Mouse (Mus musculus) heart, embryonic 16.5 days (tissue): ENCODE results near the gene Casp2. TPM values are rescaled to one million over a fixed set of nuclear protein-coding genes. Genes with fewer than 3 reads are reported as not detected.

Experiments
- ATAC-seq: fragments of 200-750 bp; cut with Nextera tagmentation; replicated peaks from 2 replicates; pipeline ENCODE4 v1.8.0; 2017; ENCODE audit warnings: moderate number of reproducible peaks; ENCODE audit not compliant: insufficient read depth, low FRiP score; ENCODE audit errors: extremely low read depth
- H3K27ac ChIP-seq: fragments of 300-500 bp; sonication (generic); 2 replicates; pipeline ENCODE4 v1.5.1; 2014; ENCODE audit warnings: mild to moderate bottlenecking, low read length, control low read depth, moderate library complexity
- H3K27me3 ChIP-seq: fragments of 300-500 bp; sonication (generic); 2 replicates; pipeline ENCODE4 v1.6.1; 2014; ENCODE audit warnings: low read length, mixed read lengths; ENCODE audit not compliant: control insufficient read depth, insufficient read depth
- H3K36me3 ChIP-seq: fragments of 300-500 bp; sonication (generic); 2 replicates; pipeline ENCODE4 v1.6.1; 2014; ENCODE audit not compliant: control insufficient read depth, insufficient read depth
- H3K4me1 ChIP-seq: fragments of 300-500 bp; sonication (generic); 2 replicates; pipeline ENCODE4 v1.6.1; 2014; ENCODE audit warnings: low read length, mixed read lengths; ENCODE audit not compliant: control insufficient read depth, insufficient read depth
- H3K4me2 ChIP-seq: fragments of 300-500 bp; sonication (generic); 2 replicates; pipeline ENCODE4 v1.6.1; 2014; ENCODE audit warnings: low read depth, mild to moderate bottlenecking, control low read depth, low read length
- H3K4me3 ChIP-seq: fragments of 300-500 bp; sonication (generic); 2 replicates; pipeline ENCODE4 v1.5.1; 2014; ENCODE audit warnings: mild to moderate bottlenecking, control low read depth, low read length
- H3K9ac ChIP-seq: fragments of 300-500 bp; sonication (generic); 2 replicates; pipeline ENCODE4 v1.6.1; 2014; ENCODE audit warnings: low read length, control low read depth
- H3K9me3 ChIP-seq: fragments of 300-500 bp; sonication (generic); replicated peaks from 2 replicates; pipeline ENCODE4 v1.6.1; 2016; ENCODE audit warnings: low read length; ENCODE audit not compliant: control insufficient read depth
- WGBS: fragments of 180-500 bp; shearing (Covaris S2); extraction: QIAGEN DNeasy Blood & Tissue Kit; methylation state at CpG from one replicate; pipeline ENCODE4 v1.1.7; 2014; 5-methylcytosine and 5-hydroxymethylcytosine counted together
- polyA plus RNA-seq: library from polyadenylated mRNA; unstranded; fragments of >200 nt; fragmentation: Nextera tagmentation; extraction: Ambion mirVana; gene quantifications from 2 replicates; pipeline ENCODE4 v1.2.1, GENCODE M21; 2015

The Casp2 gene
- polyA plus RNA-seq, 1 experiment from 2014 or later = 38.7 TPM

GRCm38 (mm10) chr6:42261524-42262170, 3.1 kb upstream of the Casp2 start, which contains the start of gene Tmem139:
Gene Tmem139, plus strand, starts transcription at chr6:42261970.
- Histone ChIP-seq H3K27me3 (no peaks in the 10 kb centered on the region), H3K9me3 (no peaks in the 10 kb centered on the region), H3K27ac (no peak within 1 kb of the TSS), H3K4me2 (peak within 1 kb of the TSS; percentile 46), H3K4me3 (peak within 1 kb of the TSS; percentile 21), H3K36me3 (no peaks in the 10 kb centered on the region), H3K9ac (peak within 1 kb of the TSS; percentile 55; the same call in 1 of the 2 replicates), H3K4me1 (peaks cover 5% of the 10 kb centered on the region; the same call in 1 of the 2 replicates)
- 19% methylated on average over 20 of the region's 20 CpGs for WGBS
- no peak for ATAC-seq

- Histone ChIP-seq H3K4me2 (peak overlapping the region; percentile 82), H3K36me3 (peaks cover 29% of the 10 kb centered on the region), H3K27ac (peak overlapping the region; percentile 90), H3K9ac (peak overlapping the region; percentile 94), H3K9me3 (no peaks in the 10 kb centered on the region), H3K4me3 (peak overlapping the region; percentile 82), H3K4me1 (peaks cover 10% of the 10 kb centered on the region; the same call in 1 of the 2 replicates), H3K27me3 (no peaks in the 10 kb centered on the region)
- ATAC-seq = no peak
- under 1% methylated on average over 21 of the region's 21 CpGs for WGBS
These were observed 876 bp downstream of the Casp2 start for GRCm38 (mm10) chr6:42265391-42266330.

- Histone ChIP-seq H3K9ac (no peak overlapping the region), H3K27ac (no peak overlapping the region), H3K36me3 (peaks cover 59% of the 10 kb centered on the region), H3K4me3 (no peak overlapping the region), H3K27me3 (no peaks in the 10 kb centered on the region), H3K4me2 (no peak overlapping the region), H3K4me1 (peaks cover 10% of the 10 kb centered on the region; the same call in 1 of the 2 replicates), H3K9me3 (no peaks in the 10 kb centered on the region)
- peak; percentile 64 for ATAC-seq
These were observed 6.0 kb downstream of the Casp2 start for GRCm38 (mm10) chr6:42270817-42271216.

GRCm38 (mm10) chr6:42276151-42276550, 11.4 kb downstream of the Casp2 start:
- Histone ChIP-seq H3K9me3 (no peaks in the 10 kb centered on the region), H3K4me3 (no peak overlapping the region), H3K4me2 (no peak overlapping the region), H3K36me3 (peaks cover 74% of the 10 kb centered on the region), H3K4me1 (peaks cover 2% of the 10 kb centered on the region; the same call in 1 of the 2 replicates), H3K9ac (no peak overlapping the region), H3K27me3 (no peaks in the 10 kb centered on the region), H3K27ac (no peak overlapping the region)
- 54% methylated on average over 2 of the region's 2 CpGs for WGBS
- no peak for ATAC-seq

GRCm38 (mm10) chr6:42282865-42283528, 18.2 kb downstream of the Casp2 start:
- WGBS = 53% methylated on average over 5 of the region's 5 CpGs
- ATAC-seq = no peak; the same call in 1 of the 2 replicates
- Histone ChIP-seq H3K9me3 (no peaks in the 10 kb centered on the region), H3K4me3 (no peak overlapping the region), H3K27ac (peak overlapping the region; percentile 45), H3K36me3 (peaks cover 37% of the 10 kb centered on the region), H3K9ac (no peak overlapping the region), H3K4me2 (no peak overlapping the region), H3K27me3 (no peaks in the 10 kb centered on the region), H3K4me1 (peaks cover 11% of the 10 kb centered on the region)

GRCm38 (mm10) chr6:42286448-42286847, 21.7 kb downstream of the Casp2 start, which contains the start of gene Clcn1:
Gene Clcn1, plus strand, starts transcription at chr6:42286685.
- H3K4me2 ChIP-seq = no peak within 1 kb of the TSS
- H3K36me3 ChIP-seq = peaks cover 13% of the 10 kb centered on the region
- H3K9ac ChIP-seq = peak within 1 kb of the TSS; percentile 11; the same call in 1 of the 2 replicates
- no peak within 1 kb of the TSS for H3K4me3 ChIP-seq
- no peaks in the 10 kb centered on the region for H3K9me3 ChIP-seq
- no peak for ATAC-seq
- H3K27me3 ChIP-seq = no peaks in the 10 kb centered on the region
- peaks cover 11% of the 10 kb centered on the region for H3K4me1 ChIP-seq
- WGBS = 53% methylated on average over 4 of the region's 5 CpGs
- H3K27ac ChIP-seq = 0 out of 2 replicates have a peak within 1 kb of the TSS, but pooled peaks have one; percentile 21

- no peak overlapping the region for H3K4me2 ChIP-seq
- H3K9me3 ChIP-seq = no peaks in the 10 kb centered on the region
- no peak overlapping the region for H3K27ac ChIP-seq
- no peaks in the 10 kb centered on the region for H3K27me3 ChIP-seq
- H3K4me1 ChIP-seq = peaks cover 11% of the 10 kb centered on the region
- H3K9ac ChIP-seq = no peak overlapping the region
- ATAC-seq = no peak
- 0 out of 2 replicates have a peak, but pooled peaks cover 3% of the 10 kb centered on the region for H3K36me3 ChIP-seq
- H3K4me3 ChIP-seq = no peak overlapping the region
These were observed 22.8 kb downstream of the Casp2 start for GRCm38 (mm10) chr6:42287562-42287961.

- ATAC-seq = no peak
- Histone ChIP-seq H3K36me3 (0 out of 2 replicates have a peak, but pooled peaks cover 3% of the 10 kb centered on the region), H3K27me3 (no peaks in the 10 kb centered on the region), H3K4me3 (no peak overlapping the region), H3K9me3 (no peaks in the 10 kb centered on the region), H3K4me2 (no peak overlapping the region), H3K4me1 (no peaks in the 10 kb centered on the region), H3K27ac (no peak overlapping the region), H3K9ac (no peak overlapping the region)
- 81% methylated on average over 6 of the region's 6 CpGs for WGBS
These were observed 28.5 kb downstream of the Casp2 start for GRCm38 (mm10) chr6:42293327-42293726.
